Mouse (Mus musculus) lung, postnatal 36 days (tissue): ENCODE results near the gene 6820408C15Rik.
"Not testable (repeated sequence)": the region's sequence is repeated elsewhere in the genome, so short reads cannot be mapped to it uniquely, and the experiment has no call there.

ENCODE experiments used
- DNase-seq: peaks from one replicate; pipeline ENCODE4 v3.0.0; 2022; ENCODE audit warnings: mixed read lengths

The 6820408C15Rik gene

GRCm38 (mm10) chr2:152411471-152411870 lies 3.9 kb upstream of the 6820408C15Rik start:
- no peak for DNase-seq

DNA sequence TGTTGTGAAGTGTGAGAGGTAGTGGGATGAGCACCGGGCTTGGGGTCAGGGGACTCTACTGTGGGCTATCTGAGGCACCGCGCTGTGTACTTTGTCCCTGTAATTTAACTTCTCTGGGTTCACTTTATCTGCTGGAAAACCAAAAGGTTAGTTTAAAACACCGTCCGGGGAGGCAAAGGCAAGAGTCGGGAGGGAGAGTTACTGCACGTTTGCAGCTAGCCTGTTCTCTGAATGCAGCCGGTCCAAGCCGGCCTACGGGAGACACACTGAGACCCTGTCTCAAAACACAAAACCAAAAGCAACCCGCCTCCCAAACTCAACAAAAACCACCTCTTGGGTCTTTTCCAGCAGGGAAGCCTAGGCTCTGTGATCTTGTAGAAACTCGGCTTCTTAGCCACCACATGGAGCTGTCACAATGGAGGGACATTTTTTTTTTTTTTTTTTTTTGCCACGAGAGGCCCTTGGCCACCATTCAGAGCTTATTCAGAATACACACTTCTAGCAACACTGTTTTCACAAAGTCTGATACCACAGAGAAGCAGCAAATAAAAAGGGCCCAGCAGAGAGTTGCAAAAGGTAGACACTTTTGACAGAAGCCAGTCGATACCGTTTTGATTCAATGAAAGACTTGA lies 2.7 kb upstream of the 6820408C15Rik start:
- DNase-seq: no peak

- no peak for DNase-seq
Observed at GRCm38 (mm10) chr2:152413158-152413764, 2.1 kb upstream of the 6820408C15Rik start.

- no peak for DNase-seq
Observed at GRCm38 (mm10) chr2:152413765-152414584, 1.4 kb upstream of the 6820408C15Rik start.

DNA sequence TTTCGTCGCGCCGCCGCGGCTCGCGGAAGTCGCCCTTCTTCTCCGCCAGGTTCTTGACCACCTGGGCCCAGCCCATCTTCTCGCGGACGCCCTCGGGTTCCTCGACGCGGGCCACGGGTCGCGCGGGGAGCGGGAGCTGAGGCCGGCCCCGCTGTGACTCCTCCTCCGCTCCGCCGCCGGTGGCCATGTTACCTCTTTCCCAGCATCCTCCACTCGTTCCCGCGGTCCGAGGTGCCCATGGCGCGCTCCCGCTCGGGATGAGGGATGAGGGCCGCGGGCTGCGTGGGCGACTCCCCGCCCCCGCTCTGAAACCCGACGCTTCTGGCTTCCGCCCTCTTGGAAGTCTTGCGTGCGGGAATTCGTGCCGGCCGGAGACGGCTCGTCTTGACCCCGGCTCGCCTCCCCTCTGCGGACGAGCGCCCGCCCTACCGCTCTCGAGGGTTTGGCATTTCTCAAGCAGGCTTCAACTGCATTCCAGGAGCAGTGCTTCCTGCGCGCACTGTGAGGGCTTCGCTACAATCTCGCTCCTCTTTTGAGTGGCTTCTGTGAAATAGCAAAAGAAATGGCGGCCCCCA lies 709 bp upstream of the 6820408C15Rik start, which contains the start of gene Zcchc3:
Gene Zcchc3, minus strand, starts transcription at position 437 of the 575 bp plus-strand sequence.
- DNase-seq: peak; percentile 86

DNA sequence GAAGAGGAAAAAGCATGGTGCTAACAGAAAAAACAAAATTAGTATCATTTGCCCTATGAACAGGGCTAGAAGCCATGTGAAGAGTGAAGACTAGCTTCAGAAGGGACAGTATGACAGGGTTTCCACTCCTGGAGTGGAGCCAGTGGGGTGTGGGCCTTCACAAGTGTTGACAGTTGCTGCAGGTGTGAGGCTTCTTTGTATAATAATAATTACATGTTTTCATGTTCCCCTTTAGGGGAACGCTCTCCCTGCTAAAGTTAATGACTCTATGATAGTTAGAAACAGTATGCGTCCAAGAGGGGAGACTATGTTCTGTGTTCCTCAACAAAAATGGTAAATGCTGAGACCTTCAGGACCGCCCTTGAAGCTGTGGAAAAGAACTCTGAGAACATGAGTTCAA lies 399 bp downstream of the 6820408C15Rik start:
- no peak for DNase-seq

- peak; percentile 9 for DNase-seq
Observed at GRCm38 (mm10) chr2:152427493-152427892, 12.1 kb downstream of the 6820408C15Rik start.

DNA sequence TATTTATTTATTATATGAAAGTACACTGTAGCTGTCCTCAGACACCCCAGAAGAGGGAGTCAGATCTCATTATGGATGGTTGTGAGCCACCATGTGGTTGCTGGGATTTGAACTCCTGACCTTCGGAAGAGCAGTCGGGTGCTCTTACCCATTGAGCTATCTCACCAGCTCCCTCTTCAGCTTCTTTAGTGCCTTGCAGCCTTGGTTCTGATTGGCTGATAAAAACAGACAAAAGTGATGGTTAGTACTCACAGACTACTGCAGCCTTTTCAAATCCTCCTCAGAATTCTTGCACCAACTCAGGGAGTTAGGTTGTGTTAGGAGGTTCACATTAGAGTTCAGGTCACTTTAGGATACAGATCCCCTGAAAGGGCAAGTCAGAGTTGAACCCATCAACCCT lies 13.1 kb downstream of the 6820408C15Rik start:
- not testable (repeated sequence) for DNase-seq

DNA sequence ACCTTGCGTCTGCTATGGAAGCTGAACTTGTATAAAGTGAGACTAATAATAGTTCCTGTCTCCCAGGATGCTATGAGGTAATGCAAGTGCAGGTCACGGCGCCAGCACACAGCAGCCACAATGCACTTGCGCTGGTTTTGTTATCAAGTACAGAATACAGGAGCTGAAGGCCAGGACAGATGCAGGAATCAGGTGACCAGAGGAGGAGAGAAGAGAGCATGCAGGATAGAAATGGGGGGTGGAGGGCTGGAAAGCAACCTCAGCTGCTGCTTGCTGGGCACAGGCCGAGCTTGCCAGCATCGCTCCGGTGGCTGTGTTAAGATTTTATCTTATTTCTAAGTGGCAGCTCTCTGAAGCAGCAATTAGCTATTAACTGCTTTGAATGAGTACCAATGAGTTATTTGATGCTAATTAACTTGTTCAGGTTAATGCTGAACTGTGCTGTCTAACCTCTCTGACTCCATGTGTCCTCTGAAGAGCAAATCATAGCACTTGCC lies 21.1 kb downstream of the 6820408C15Rik start:
- no peak for DNase-seq

DNA sequence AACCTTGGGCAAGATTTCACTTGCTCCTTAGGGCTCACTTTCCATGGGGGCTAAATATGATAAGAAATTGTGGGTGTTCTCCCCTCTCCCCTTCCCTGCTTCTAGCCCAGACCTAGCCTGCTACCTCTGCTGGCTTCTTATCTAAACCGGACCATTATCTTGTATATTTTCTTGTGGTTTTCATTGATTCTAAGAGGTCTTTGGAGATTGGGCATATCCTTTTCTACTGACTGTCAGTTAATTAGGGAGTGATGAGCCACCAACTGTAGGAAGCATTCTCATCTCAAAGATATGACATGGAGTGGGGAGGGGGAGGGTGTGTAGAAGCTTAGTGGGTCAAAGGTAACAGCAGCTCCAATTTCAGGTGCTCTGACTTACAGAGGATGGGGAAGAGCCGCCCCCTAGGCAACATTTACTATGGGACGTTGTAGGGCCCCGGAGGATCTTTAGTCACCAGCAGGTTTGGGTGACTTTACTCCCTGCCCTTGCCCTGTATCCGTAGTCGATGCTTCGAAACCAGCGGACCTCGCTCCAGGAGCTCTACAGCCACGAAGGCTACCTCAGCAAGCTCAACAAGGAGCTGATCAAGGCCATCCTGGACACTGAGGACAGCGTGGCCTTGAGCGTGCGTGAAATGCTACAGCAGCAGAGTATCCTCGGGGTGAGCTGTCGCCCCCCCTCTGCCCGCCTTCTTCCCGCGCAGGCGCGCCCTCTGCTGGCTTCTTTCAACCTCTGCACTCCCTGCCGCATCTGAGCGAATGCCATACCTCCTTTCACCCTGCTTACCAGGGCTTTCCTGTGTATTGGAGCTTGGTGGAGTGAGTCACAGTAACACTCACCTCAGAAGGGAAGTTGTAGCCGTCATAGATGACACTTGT lies 21.8 kb downstream of the 6820408C15Rik start:
- peak; percentile 82 for DNase-seq

GRCm38 (mm10) chr2:152438963-152439362 lies 23.6 kb downstream of the 6820408C15Rik start:
- no peak for DNase-seq

GRCm38 (mm10) chr2:152439833-152440232 lies 24.4 kb downstream of the 6820408C15Rik start:
- no peak for DNase-seq

- DNase-seq: no peak
Observed at GRCm38 (mm10) chr2:152442322-152442721, 26.9 kb downstream of the 6820408C15Rik start.

- no peak for DNase-seq
Observed at GRCm38 (mm10) chr2:152443281-152443680, 27.9 kb downstream of the 6820408C15Rik start.

DNA sequence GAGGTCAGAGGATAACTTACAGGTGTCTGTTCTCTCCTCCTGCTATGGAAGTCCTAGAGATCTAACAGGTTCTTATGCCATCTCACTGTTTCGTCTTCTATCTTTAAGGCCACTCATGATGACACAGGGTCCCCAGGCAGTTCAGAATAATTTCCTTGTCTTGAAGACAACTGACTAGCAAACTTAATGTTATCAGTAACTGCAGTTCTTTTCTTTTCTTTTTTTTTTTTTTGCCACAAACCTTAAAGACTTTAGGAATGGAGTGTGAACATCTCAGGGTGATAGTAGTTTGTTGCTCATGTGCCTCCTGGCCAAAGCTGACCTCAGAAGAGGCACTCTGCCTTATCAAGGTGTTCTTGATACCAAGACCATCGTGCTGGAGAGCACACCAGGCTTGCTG lies 31.3 kb downstream of the 6820408C15Rik start:
- no peak for DNase-seq

DNA sequence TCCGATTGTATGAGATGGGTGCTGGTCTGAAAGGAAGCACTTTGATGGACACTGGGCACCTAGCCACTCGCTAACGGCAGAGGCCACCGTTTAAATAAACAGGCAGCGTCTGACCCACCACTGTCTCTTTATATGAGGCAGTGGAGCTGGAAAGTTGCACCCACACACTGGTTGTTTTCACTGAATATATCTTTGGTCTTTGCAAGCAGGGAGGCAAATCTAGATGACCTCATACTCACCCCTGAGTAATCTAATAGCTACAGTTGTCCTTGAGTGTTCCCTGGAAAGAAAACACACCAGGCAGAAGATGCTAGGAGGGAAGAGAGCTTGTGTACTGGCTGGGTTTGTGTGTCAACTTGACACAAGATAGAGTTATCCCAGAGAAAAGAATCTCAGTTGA lies 32.1 kb downstream of the 6820408C15Rik start:
- no peak for DNase-seq

DNA sequence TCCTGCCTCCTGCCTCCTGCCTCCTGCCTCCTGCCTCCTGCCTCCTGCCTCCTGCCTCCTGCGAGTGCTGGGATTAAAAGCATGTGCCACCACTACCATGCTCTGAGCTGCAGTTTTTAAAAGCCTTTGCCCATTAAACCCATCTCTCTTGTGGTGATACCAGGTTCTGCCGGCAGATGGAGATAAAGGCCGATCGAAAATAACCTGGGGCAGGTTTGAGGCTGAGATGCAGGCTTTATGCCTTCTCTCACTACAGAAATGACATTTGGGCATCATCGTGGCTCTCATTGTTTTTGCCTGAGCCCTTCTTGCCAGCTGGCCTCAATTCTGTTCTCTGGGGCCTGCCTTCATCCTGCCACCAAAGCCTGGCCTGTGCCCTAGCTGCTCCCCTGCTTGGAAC lies 34.9 kb downstream of the 6820408C15Rik start:
- DNase-seq: peak; percentile 55

- no peak for DNase-seq
Observed at GRCm38 (mm10) chr2:152452101-152452781, 36.9 kb downstream of the 6820408C15Rik start.

- no peak for DNase-seq
Observed at GRCm38 (mm10) chr2:152459241-152459640, 43.9 kb downstream of the 6820408C15Rik start.

DNA sequence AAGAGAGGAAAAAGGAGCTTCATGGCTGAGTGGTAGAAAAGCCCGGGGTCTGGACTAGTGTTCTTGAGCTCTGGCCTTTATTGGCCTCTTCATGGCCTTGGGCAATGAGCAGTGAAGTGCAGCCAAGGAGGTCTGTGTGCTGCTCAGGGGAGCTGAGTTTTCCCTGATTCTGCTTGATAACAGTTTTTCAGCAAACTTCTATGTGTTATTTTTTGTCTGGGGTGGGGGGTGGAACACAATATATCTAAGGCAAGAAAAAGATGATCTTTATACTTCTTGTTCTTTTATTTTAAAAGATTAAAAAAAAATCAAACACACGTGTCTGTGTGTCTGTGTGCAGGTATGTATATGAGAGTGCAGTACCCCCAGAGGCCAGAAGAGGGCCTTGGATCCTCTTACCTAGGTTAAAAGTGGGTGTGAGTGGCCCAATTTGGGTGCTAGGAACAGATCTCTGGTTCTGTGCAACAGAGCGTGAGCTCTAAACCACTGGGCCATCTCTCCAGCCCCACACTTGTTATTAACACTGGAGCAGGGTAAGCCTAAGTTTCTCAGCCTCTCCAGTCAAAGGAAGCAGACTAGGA lies 49.3 kb downstream of the 6820408C15Rik start, which contains the start of gene Defb23:
Gene Defb23, minus strand, starts transcription at position 51 of the 581 bp plus-strand sequence.
- no peak for DNase-seq

DNA sequence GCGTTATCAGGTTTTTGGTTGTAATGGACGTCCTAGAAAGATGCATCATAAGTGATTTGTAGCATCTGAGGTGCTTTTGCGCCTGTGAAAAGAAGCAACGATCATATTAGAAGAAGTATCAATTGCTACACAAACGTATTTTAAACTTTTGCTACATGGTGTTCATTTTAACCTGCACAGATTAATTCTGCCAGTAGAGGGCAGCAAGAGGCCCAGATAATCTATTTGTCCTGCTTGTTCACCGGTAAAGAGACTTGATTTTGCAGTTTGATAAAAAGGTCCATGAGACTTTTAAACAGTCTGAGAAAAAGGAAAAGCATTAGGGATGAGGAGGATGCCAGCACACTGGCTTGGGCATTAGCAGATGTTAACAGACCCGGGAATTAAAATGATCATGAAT lies 55.6 kb downstream of the 6820408C15Rik start:
- DNase-seq: peak; percentile 74
